Mouse (Mus musculus): ENCODE data around the gene Efhc1. TPM values are rescaled to one million over a fixed set of nuclear protein-coding genes. Genes with fewer than 3 reads are reported as not detected.

Efhc1 gene
- polyA plus RNA-seq, 1 experiment from 2014 or later: 10.6 TPM

GRCm38 (mm10) chr1:20933457-20933856 is 18.0 kb upstream of the Efhc1 start:
- H3K4me3 ChIP-seq (ENCODE audit: low read depth, low read length): no peak overlapping the region
- no peak overlapping the region for H3K27ac ChIP-seq (replicated peaks; ENCODE audit: low read depth, low read length)
- no peaks in the 10 kb centered on the region for H3K27me3 ChIP-seq (replicated peaks; ENCODE audit: control insufficient read depth, insufficient read depth, low read length)
- ATAC-seq (ENCODE audit: low read depth) (peak; percentile 93), DNase-seq (ENCODE audit: low spot score) (peak; percentile 74)
- no peak overlapping the region for H3K9ac ChIP-seq (ENCODE audit: low read depth, low read length)
- no peaks in the 10 kb centered on the region for H3K4me1 ChIP-seq (ENCODE audit: control insufficient read depth, insufficient read depth, low read length)
- no peak overlapping the region for H3K4me2 ChIP-seq (ENCODE audit: low read depth, low read length)
- peaks cover 11% of the 10 kb centered on the region; the same call in 1 of the 2 replicates for H3K36me3 ChIP-seq (ENCODE audit: control insufficient read depth, insufficient read depth, low read length)
- no peaks in the 10 kb centered on the region for H3K9me3 ChIP-seq (ENCODE audit: control insufficient read depth, low read length)
- 18% methylated on average over 7 of the region's 7 CpGs for WGBS

GRCm38 (mm10) chr1:20935106-20935505 is 16.3 kb upstream of the Efhc1 start:
- WGBS: 93% methylated on average over 22 of the region's 22 CpGs
- Histone ChIP-seq H3K27ac (replicated peaks; ENCODE audit: low read depth, low read length) (no peak overlapping the region), H3K36me3 (ENCODE audit: control insufficient read depth, insufficient read depth, low read length) (peaks cover 11% of the 10 kb centered on the region; the same call in 1 of the 2 replicates), H3K4me1 (ENCODE audit: control insufficient read depth, insufficient read depth, low read length) (no peaks in the 10 kb centered on the region), H3K4me3 (ENCODE audit: low read depth, low read length) (no peak overlapping the region), H3K4me2 (ENCODE audit: low read depth, low read length) (no peak overlapping the region), H3K9me3 (ENCODE audit: control insufficient read depth, low read length) (no peaks in the 10 kb centered on the region), H3K27me3 (replicated peaks; ENCODE audit: control insufficient read depth, insufficient read depth, low read length) (no peaks in the 10 kb centered on the region), H3K9ac (ENCODE audit: low read depth, low read length) (no peak overlapping the region)
- DNase-seq (ENCODE audit: low spot score) (no peak), ATAC-seq (ENCODE audit: low read depth) (peak; percentile 17; the same call in 1 of the 2 replicates)

GRCm38 (mm10) chr1:20939046-20939445 is 12.4 kb upstream of the Efhc1 start:
- peaks cover 11% of the 10 kb centered on the region; the same call in 1 of the 2 replicates for H3K36me3 ChIP-seq (ENCODE audit: control insufficient read depth, insufficient read depth, low read length)
- H3K27ac ChIP-seq (replicated peaks; ENCODE audit: low read depth, low read length): no peak overlapping the region
- H3K4me3 ChIP-seq (ENCODE audit: low read depth, low read length): no peak overlapping the region
- H3K4me1 ChIP-seq (ENCODE audit: control insufficient read depth, insufficient read depth, low read length): no peaks in the 10 kb centered on the region
- ATAC-seq (ENCODE audit: low read depth) (peak; percentile 30; the same call in 1 of the 2 replicates), DNase-seq (ENCODE audit: low spot score) (peak; percentile 85)
- H3K9me3 ChIP-seq (ENCODE audit: control insufficient read depth, low read length): no peaks in the 10 kb centered on the region
- 26% methylated on average over 3 of the region's 3 CpGs for WGBS
- no peak overlapping the region for H3K4me2 ChIP-seq (ENCODE audit: low read depth, low read length)
- no peak overlapping the region for H3K9ac ChIP-seq (ENCODE audit: low read depth, low read length)
- no peaks in the 10 kb centered on the region for H3K27me3 ChIP-seq (replicated peaks; ENCODE audit: control insufficient read depth, insufficient read depth, low read length)

- 51% methylated on average over 16 of the region's 16 CpGs for WGBS
- H3K9ac ChIP-seq (ENCODE audit: low read depth, low read length): no peak overlapping the region
- H3K4me1 ChIP-seq (ENCODE audit: control insufficient read depth, insufficient read depth, low read length): no peaks in the 10 kb centered on the region
- ATAC-seq (ENCODE audit: low read depth): peak; percentile 79
- peak; percentile 53 for DNase-seq (ENCODE audit: low spot score)
- H3K27ac ChIP-seq (replicated peaks; ENCODE audit: low read depth, low read length): no peak overlapping the region
- H3K27me3 ChIP-seq (replicated peaks; ENCODE audit: control insufficient read depth, insufficient read depth, low read length): no peaks in the 10 kb centered on the region
- H3K9me3 ChIP-seq (ENCODE audit: control insufficient read depth, low read length): no peaks in the 10 kb centered on the region
- H3K36me3 ChIP-seq (ENCODE audit: control insufficient read depth, insufficient read depth, low read length): peaks cover 4% of the 10 kb centered on the region; the same call in 1 of the 2 replicates
- no peak overlapping the region for H3K4me2 ChIP-seq (ENCODE audit: low read depth, low read length)
- H3K4me3 ChIP-seq (ENCODE audit: low read depth, low read length): no peak overlapping the region
These were observed 11.3 kb upstream of the Efhc1 start for GRCm38 (mm10) chr1:20940151-20940550.

- Histone ChIP-seq H3K4me3 (ENCODE audit: low read depth, low read length) (no peak overlapping the region), H3K36me3 (ENCODE audit: control insufficient read depth, insufficient read depth, low read length) (no peaks in the 10 kb centered on the region), H3K9ac (ENCODE audit: low read depth, low read length) (no peak overlapping the region), H3K27me3 (replicated peaks; ENCODE audit: control insufficient read depth, insufficient read depth, low read length) (no peaks in the 10 kb centered on the region), H3K27ac (replicated peaks; ENCODE audit: low read depth, low read length) (no peak overlapping the region), H3K9me3 (ENCODE audit: control insufficient read depth, low read length) (no peaks in the 10 kb centered on the region), H3K4me1 (ENCODE audit: control insufficient read depth, insufficient read depth, low read length) (no peaks in the 10 kb centered on the region), H3K4me2 (ENCODE audit: low read depth, low read length) (no peak overlapping the region)
- no peak for DNase-seq (ENCODE audit: low spot score)
- ATAC-seq (ENCODE audit: low read depth): no peak
- WGBS: 52% methylated on average over 2 of the region's 2 CpGs
These were observed 10.1 kb upstream of the Efhc1 start for GRCm38 (mm10) chr1:20941322-20941721.

- Histone ChIP-seq H3K36me3 (ENCODE audit: control insufficient read depth, insufficient read depth, low read length) (no peaks in the 10 kb centered on the region), H3K9me3 (ENCODE audit: control insufficient read depth, low read length) (no peaks in the 10 kb centered on the region), H3K9ac (ENCODE audit: low read depth, low read length) (no peak overlapping the region), H3K4me2 (ENCODE audit: low read depth, low read length) (no peak overlapping the region), H3K4me3 (ENCODE audit: low read depth, low read length) (no peak overlapping the region), H3K27me3 (replicated peaks; ENCODE audit: control insufficient read depth, insufficient read depth, low read length) (no peaks in the 10 kb centered on the region), H3K4me1 (ENCODE audit: control insufficient read depth, insufficient read depth, low read length) (no peaks in the 10 kb centered on the region), H3K27ac (replicated peaks; ENCODE audit: low read depth, low read length) (0 out of 2 replicates have a peak overlapping the region, but pooled peaks have one; percentile 15)
- 49% methylated on average over 7 of the region's 7 CpGs for WGBS
- ATAC-seq (ENCODE audit: low read depth) (no peak), DNase-seq (ENCODE audit: low spot score) (peak; percentile 47)
These were observed 9.6 kb upstream of the Efhc1 start for GRCm38 (mm10) chr1:20941857-20942256.

- H3K36me3 ChIP-seq (ENCODE audit: control insufficient read depth, insufficient read depth, low read length): no peaks in the 10 kb centered on the region
- no peak overlapping the region for H3K4me2 ChIP-seq (ENCODE audit: low read depth, low read length)
- no peaks in the 10 kb centered on the region for H3K27me3 ChIP-seq (replicated peaks; ENCODE audit: control insufficient read depth, insufficient read depth, low read length)
- no peaks in the 10 kb centered on the region for H3K4me1 ChIP-seq (ENCODE audit: control insufficient read depth, insufficient read depth, low read length)
- 100% methylated on average over 2 of the region's 2 CpGs for WGBS
- ATAC-seq (ENCODE audit: low read depth) (no peak), DNase-seq (ENCODE audit: low spot score) (no peak)
- no peak overlapping the region for H3K9ac ChIP-seq (ENCODE audit: low read depth, low read length)
- H3K4me3 ChIP-seq (ENCODE audit: low read depth, low read length): no peak overlapping the region
- no peak overlapping the region for H3K27ac ChIP-seq (replicated peaks; ENCODE audit: low read depth, low read length)
- H3K9me3 ChIP-seq (ENCODE audit: control insufficient read depth, low read length): no peaks in the 10 kb centered on the region
These were observed 8.4 kb upstream of the Efhc1 start for GRCm38 (mm10) chr1:20943016-20943415.

- DNase-seq (ENCODE audit: low spot score): no peak
- Histone ChIP-seq H3K4me1 (ENCODE audit: control insufficient read depth, insufficient read depth, low read length) (no peaks in the 10 kb centered on the region), H3K9ac (ENCODE audit: low read depth, low read length) (peak overlapping the region; percentile 66), H3K27me3 (replicated peaks; ENCODE audit: control insufficient read depth, insufficient read depth, low read length) (no peaks in the 10 kb centered on the region), H3K36me3 (ENCODE audit: control insufficient read depth, insufficient read depth, low read length) (no peaks in the 10 kb centered on the region), H3K4me3 (ENCODE audit: low read depth, low read length) (peak overlapping the region; percentile 55), H3K9me3 (ENCODE audit: control insufficient read depth, low read length) (no peaks in the 10 kb centered on the region), H3K4me2 (ENCODE audit: low read depth, low read length) (peak overlapping the region; percentile 70), H3K27ac (replicated peaks; ENCODE audit: low read depth, low read length) (peak overlapping the region; percentile 71)
- no peak; the same call in 1 of the 2 replicates for ATAC-seq (ENCODE audit: low read depth)
- 2% methylated on average over 15 of the region's 16 CpGs for WGBS
These were observed 373 bp downstream of the Efhc1 start for GRCm38 (mm10) chr1:20951799-20952198.

GRCm38 (mm10) chr1:20954876-20955275 is 3.5 kb downstream of the Efhc1 start:
- no peak for DNase-seq (ENCODE audit: low spot score)

More at GRCm38 (mm10) chr1:20954876-20955275, 3.5 kb downstream of the Efhc1 start:
- Histone ChIP-seq H3K9ac (ENCODE audit: low read depth, low read length) (no peak overlapping the region), H3K4me2 (ENCODE audit: low read depth, low read length) (no peak overlapping the region), H3K4me3 (ENCODE audit: low read depth, low read length) (no peak overlapping the region), H3K27me3 (replicated peaks; ENCODE audit: control insufficient read depth, insufficient read depth, low read length) (no peaks in the 10 kb centered on the region), H3K36me3 (ENCODE audit: control insufficient read depth, insufficient read depth, low read length) (no peaks in the 10 kb centered on the region), H3K9me3 (ENCODE audit: control insufficient read depth, low read length) (no peaks in the 10 kb centered on the region), H3K27ac (replicated peaks; ENCODE audit: low read depth, low read length) (no peak overlapping the region), H3K4me1 (ENCODE audit: control insufficient read depth, insufficient read depth, low read length) (no peaks in the 10 kb centered on the region)
- no peak for ATAC-seq (ENCODE audit: low read depth)
- WGBS: 73% methylated on average over 3 of the region's 3 CpGs

Data from embryonic facial prominence, embryonic 14.5 days (tissue).